Mouse (Mus musculus): ENCODE data around the gene 1700042G07Rik. TPM values are rescaled to one million over a fixed set of nuclear protein-coding genes. Genes with fewer than 3 reads are reported as not detected.
"Not testable (repeated sequence)": the region's sequence is repeated elsewhere in the genome, so short reads cannot be mapped to it uniquely, and the experiment has no call there.

The 1700042G07Rik gene
- polyA plus RNA-seq, 1 experiment from 2014 or later: not detected

GRCm38 (mm10) chr4:116192286-116192835 lies 19.2 kb downstream of the 1700042G07Rik start:
- Histone ChIP-seq H3K4me2 (ENCODE audit: low read depth, low read length) (no peak overlapping the region), H3K4me1 (replicated peaks; ENCODE audit: control insufficient read depth, insufficient read depth, low read length) (no peaks in the 10 kb centered on the region; the same call in 1 of the 2 replicates), H3K27me3 (ENCODE audit: control insufficient read depth, insufficient read depth, low read depth, low read length) (no peaks in the 10 kb centered on the region), H3K27ac (ENCODE audit: low read length) (no peak overlapping the region), H3K36me3 (ENCODE audit: control insufficient read depth, insufficient read depth, low read length) (no peaks in the 10 kb centered on the region), H3K4me3 (ENCODE audit: low read length) (no peak overlapping the region), H3K9ac (ENCODE audit: low read length) (no peak overlapping the region), H3K9me3 (ENCODE audit: control insufficient read depth, low read length) (no peaks in the 10 kb centered on the region)
- no peak for ATAC-seq (ENCODE audit: low read depth)
- WGBS: 23% methylated on average over 4 of the region's 4 CpGs

DNA sequence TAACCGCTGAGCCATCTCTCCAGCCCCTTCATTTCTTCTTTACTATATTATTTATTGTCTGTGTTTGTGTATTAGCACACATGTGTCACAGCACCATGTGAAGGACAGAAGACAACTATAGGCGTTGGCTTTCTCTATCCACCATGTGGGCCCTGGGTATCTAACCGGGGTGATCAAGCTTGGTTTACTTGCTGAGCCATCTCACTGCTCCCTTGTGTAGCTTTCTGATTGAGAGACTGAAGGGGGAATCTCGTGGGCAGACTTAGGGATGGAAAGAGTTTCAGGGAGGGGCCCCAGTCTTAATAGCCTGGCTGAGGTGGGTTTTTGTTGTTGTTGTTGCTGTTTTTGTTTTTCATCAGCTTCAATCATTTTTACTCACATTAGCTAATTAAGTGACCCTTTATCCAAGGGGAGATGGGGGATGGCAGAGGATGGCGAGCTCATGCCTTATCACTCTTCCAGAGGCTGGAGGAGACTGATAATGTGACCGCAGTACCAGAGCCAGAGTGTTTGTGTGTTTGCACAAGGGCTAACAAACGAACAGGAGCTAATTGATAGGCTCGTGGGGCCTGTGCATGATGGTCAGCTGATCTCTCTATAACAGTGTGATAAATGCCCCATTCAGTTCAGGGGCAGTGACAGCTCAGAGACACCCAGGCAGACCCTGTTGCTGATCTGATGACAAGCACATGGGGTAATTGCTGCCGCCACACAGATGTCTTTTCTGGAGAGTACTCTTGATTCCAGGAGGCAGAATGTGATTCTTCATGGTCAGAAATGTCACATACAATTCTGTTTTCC lies 20.6 kb downstream of the 1700042G07Rik start:
- Histone ChIP-seq H3K4me2 (ENCODE audit: low read depth, low read length) (no peak overlapping the region), H3K36me3 (ENCODE audit: control insufficient read depth, insufficient read depth, low read length) (no peaks in the 10 kb centered on the region), H3K27ac (ENCODE audit: low read length) (no peak overlapping the region), H3K9me3 (ENCODE audit: control insufficient read depth, low read length) (no peaks in the 10 kb centered on the region), H3K4me1 (replicated peaks; ENCODE audit: control insufficient read depth, insufficient read depth, low read length) (no peaks in the 10 kb centered on the region; the same call in 1 of the 2 replicates), H3K9ac (ENCODE audit: low read length) (no peak overlapping the region), H3K27me3 (ENCODE audit: control insufficient read depth, insufficient read depth, low read depth, low read length) (no peaks in the 10 kb centered on the region), H3K4me3 (ENCODE audit: low read length) (no peak overlapping the region)
- no peak for ATAC-seq (ENCODE audit: low read depth)
- WGBS: 39% methylated on average over 9 of the region's 9 CpGs

DNA sequence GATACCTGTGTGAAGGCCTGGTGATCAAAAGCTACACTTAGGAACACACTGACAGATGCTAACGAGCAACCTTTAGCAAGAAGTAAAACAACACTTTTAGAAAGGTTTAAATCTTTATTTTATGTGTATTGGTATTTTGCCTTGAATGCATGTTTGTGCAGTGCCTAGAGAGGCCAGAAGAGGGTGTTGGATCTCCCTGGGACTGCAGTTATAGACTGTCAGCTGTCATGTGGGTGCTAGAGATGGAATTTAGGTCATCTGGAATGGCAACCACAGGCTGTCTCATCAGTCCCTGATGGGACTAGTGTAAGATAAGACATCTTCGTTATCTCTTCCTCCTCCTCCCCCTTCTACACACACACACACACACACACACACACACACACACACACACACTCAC lies 25.2 kb downstream of the 1700042G07Rik start:
- Histone ChIP-seq H3K4me2 (ENCODE audit: low read depth, low read length) (no peak overlapping the region), H3K4me3 (ENCODE audit: low read length) (no peak overlapping the region), H3K9ac (ENCODE audit: low read length) (no peak overlapping the region), H3K27me3 (ENCODE audit: control insufficient read depth, insufficient read depth, low read depth, low read length) (no peaks in the 10 kb centered on the region), H3K36me3 (ENCODE audit: control insufficient read depth, insufficient read depth, low read length) (no peaks in the 10 kb centered on the region), H3K9me3 (ENCODE audit: control insufficient read depth, low read length) (no peaks in the 10 kb centered on the region), H3K4me1 (replicated peaks; ENCODE audit: control insufficient read depth, insufficient read depth, low read length) (no peaks in the 10 kb centered on the region), H3K27ac (ENCODE audit: low read length) (no peak overlapping the region)
- 71% methylated on average over 2 of the region's 2 CpGs for WGBS
- no peak for ATAC-seq (ENCODE audit: low read depth)

- Histone ChIP-seq H3K36me3 (ENCODE audit: control insufficient read depth, insufficient read depth, low read length) (no peaks in the 10 kb centered on the region), H3K27me3 (ENCODE audit: control insufficient read depth, insufficient read depth, low read depth, low read length) (no peaks in the 10 kb centered on the region), H3K4me3 (ENCODE audit: low read length) (no peak overlapping the region), H3K9me3 (ENCODE audit: control insufficient read depth, low read length) (no peaks in the 10 kb centered on the region), H3K27ac (ENCODE audit: low read length) (no peak overlapping the region), H3K4me2 (ENCODE audit: low read depth, low read length) (no peak overlapping the region), H3K9ac (ENCODE audit: low read length) (no peak overlapping the region), H3K4me1 (replicated peaks; ENCODE audit: control insufficient read depth, insufficient read depth, low read length) (no peaks in the 10 kb centered on the region)
- no peak for ATAC-seq (ENCODE audit: low read depth)
- WGBS: 52% methylated on average over 3 of the region's 3 CpGs
These were observed 31.2 kb downstream of the 1700042G07Rik start for GRCm38 (mm10) chr4:116204422-116204821.

DNA sequence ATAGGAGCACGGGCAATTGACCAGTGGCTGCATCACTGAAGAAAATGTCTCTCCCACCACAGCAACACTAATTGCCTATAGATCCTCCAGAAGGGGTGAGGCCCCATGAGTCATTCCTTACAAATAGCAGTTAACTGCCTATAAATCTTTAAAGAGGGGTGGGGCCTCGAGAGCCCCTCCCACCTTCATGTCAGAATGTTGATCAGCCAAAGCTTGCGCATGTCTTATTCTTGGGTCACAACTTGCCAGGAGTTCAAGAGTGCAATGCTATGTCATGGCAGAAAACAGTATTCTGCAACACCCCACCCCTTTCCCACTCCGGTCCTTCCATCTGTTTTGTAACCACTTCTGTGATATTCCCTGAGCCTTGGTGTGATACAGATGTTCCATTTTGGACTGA lies 33.4 kb downstream of the 1700042G07Rik start:
- H3K4me3 ChIP-seq (ENCODE audit: low read length): no peak overlapping the region
- no peak for ATAC-seq (ENCODE audit: low read depth)
- H3K27me3 ChIP-seq (ENCODE audit: control insufficient read depth, insufficient read depth, low read depth, low read length): no peaks in the 10 kb centered on the region
- no peak overlapping the region for H3K9ac ChIP-seq (ENCODE audit: low read length)
- H3K9me3 ChIP-seq (ENCODE audit: control insufficient read depth, low read length): no peaks in the 10 kb centered on the region
- no peak overlapping the region for H3K27ac ChIP-seq (ENCODE audit: low read length)
- H3K4me1 ChIP-seq (replicated peaks; ENCODE audit: control insufficient read depth, insufficient read depth, low read length): no peaks in the 10 kb centered on the region
- no peaks in the 10 kb centered on the region for H3K36me3 ChIP-seq (ENCODE audit: control insufficient read depth, insufficient read depth, low read length)
- no peak overlapping the region for H3K4me2 ChIP-seq (ENCODE audit: low read depth, low read length)
- WGBS: 77% methylated on average over 4 of the region's 4 CpGs

DNA sequence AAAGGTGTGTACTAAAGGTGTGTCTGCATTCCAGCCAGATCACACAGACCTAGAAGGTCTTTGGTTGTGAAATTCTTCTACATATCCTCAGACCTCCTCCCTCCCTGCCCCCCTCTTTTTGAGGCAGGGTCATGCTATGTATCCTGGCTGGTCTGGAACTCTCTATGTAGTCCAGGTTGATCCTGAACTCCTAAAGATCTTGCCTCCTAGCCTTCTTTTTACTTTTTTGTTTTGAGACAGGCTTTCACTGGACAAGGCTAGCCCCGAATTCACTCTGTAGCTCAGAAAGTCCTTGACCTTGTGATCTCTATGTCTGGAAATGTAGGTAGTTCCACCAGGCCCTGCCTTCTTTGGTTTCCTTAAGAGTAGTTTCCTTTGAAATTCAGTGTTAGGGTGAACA lies 35.7 kb downstream of the 1700042G07Rik start:
- Histone ChIP-seq H3K27me3 (ENCODE audit: control insufficient read depth, insufficient read depth, low read depth, low read length) (no peaks in the 10 kb centered on the region), H3K27ac (ENCODE audit: low read length) (no peak overlapping the region), H3K9ac (ENCODE audit: low read length) (no peak overlapping the region), H3K4me2 (ENCODE audit: low read depth, low read length) (no peak overlapping the region), H3K4me3 (ENCODE audit: low read length) (no peak overlapping the region), H3K36me3 (ENCODE audit: control insufficient read depth, insufficient read depth, low read length) (no peaks in the 10 kb centered on the region), H3K9me3 (ENCODE audit: control insufficient read depth, low read length) (no peaks in the 10 kb centered on the region), H3K4me1 (replicated peaks; ENCODE audit: control insufficient read depth, insufficient read depth, low read length) (no peaks in the 10 kb centered on the region)
- 71% methylated on average over 1 of the region's 1 CpGs for WGBS
- ATAC-seq (ENCODE audit: low read depth): no peak

GRCm38 (mm10) chr4:116215895-116216605 lies 42.9 kb downstream of the 1700042G07Rik start:
- Histone ChIP-seq H3K27me3 (ENCODE audit: control insufficient read depth, insufficient read depth, low read depth, low read length) (no peaks in the 10 kb centered on the region), H3K4me3 (ENCODE audit: low read length) (no peak overlapping the region), H3K4me1 (replicated peaks; ENCODE audit: control insufficient read depth, insufficient read depth, low read length) (peaks cover 7% of the 10 kb centered on the region), H3K9me3 (ENCODE audit: control insufficient read depth, low read length) (no peaks in the 10 kb centered on the region), H3K27ac (ENCODE audit: low read length) (no peak overlapping the region), H3K9ac (ENCODE audit: low read length) (no peak overlapping the region), H3K36me3 (ENCODE audit: control insufficient read depth, insufficient read depth, low read length) (no peaks in the 10 kb centered on the region), H3K4me2 (ENCODE audit: low read depth, low read length) (no peak overlapping the region)
- ATAC-seq (ENCODE audit: low read depth): no peak
- WGBS: 83% methylated on average over 2 of the region's 2 CpGs

DNA sequence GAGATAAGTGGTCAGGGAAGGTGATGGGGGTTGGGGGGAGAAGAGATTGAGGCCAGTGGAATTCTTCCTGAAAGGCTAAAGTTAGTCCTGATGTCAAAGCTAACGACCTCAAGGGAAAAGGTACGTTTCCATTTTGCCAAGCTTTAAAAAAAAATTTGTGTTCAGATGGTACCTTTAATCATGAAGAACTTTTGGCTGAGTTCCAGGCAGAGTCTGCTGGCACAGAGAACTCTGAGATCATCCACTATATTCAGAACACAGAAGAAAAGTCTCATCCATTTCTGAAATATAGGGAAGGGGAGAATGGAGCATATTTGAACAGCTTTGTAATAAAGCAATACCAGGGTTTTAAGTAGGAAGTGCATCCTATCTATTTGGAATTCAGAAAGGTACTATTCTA lies 43.9 kb downstream of the 1700042G07Rik start:
- H3K9ac ChIP-seq (ENCODE audit: low read length): no peak overlapping the region
- H3K4me3 ChIP-seq (ENCODE audit: low read length): no peak overlapping the region
- H3K36me3 ChIP-seq (ENCODE audit: control insufficient read depth, insufficient read depth, low read length): no peaks in the 10 kb centered on the region
- H3K27me3 ChIP-seq (ENCODE audit: control insufficient read depth, insufficient read depth, low read depth, low read length): no peaks in the 10 kb centered on the region
- no peaks in the 10 kb centered on the region for H3K9me3 ChIP-seq (ENCODE audit: control insufficient read depth, low read length)
- WGBS: 26% methylated on average over 2 of the region's 2 CpGs
- H3K4me2 ChIP-seq (ENCODE audit: low read depth, low read length): no peak overlapping the region
- no peak for ATAC-seq (ENCODE audit: low read depth)
- no peak overlapping the region for H3K27ac ChIP-seq (ENCODE audit: low read length)
- peaks cover 7% of the 10 kb centered on the region for H3K4me1 ChIP-seq (replicated peaks; ENCODE audit: control insufficient read depth, insufficient read depth, low read length)

DNA sequence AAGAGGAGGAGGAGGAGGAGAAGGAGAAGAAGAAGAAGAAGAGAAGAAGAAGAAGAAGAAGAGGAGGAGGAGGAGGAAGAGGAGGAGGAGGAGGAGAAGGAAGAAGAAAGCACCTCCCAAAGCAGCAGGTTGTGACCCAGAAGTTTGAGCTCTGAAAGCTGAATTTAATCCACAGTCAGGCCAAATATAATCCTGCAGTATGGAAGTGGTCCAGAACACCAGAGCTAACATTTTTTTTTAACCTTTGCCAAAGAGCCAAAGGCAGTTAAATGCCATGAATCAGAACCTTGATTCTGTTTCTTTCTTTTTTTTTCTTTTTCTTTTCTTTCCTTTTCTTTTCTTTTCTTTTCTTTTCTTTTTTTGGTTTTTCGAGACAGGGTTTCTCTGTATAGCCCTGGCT lies 44.5 kb downstream of the 1700042G07Rik start:
- not testable (repeated sequence) for H3K9me3 ChIP-seq (ENCODE audit: control insufficient read depth, low read length); H3K4me2 ChIP-seq (ENCODE audit: low read depth, low read length); ATAC-seq (ENCODE audit: low read depth); H3K36me3 ChIP-seq (ENCODE audit: control insufficient read depth, insufficient read depth, low read length); H3K9ac ChIP-seq (ENCODE audit: low read length); H3K4me3 ChIP-seq (ENCODE audit: low read length); H3K27me3 ChIP-seq (ENCODE audit: control insufficient read depth, insufficient read depth, low read depth, low read length); H3K4me1 ChIP-seq (replicated peaks; ENCODE audit: control insufficient read depth, insufficient read depth, low read length); H3K27ac ChIP-seq (ENCODE audit: low read length)
- WGBS: 89% methylated on average over 1 of the region's 1 CpGs
